Mouse (Mus musculus) c-Kit-negative CD71-positive TER-119-positive erythroid progenitor cells, embryonic 14.5 days (primary cell): ENCODE results near the gene Tubb4b.
A peak's percentile ranks its signal among the peaks of the same experiment; 100 is the strongest.
"Not testable (repeated sequence)": the region's sequence is repeated elsewhere in the genome, so short reads cannot be mapped to it uniquely, and the experiment has no call there.

Experiments used
- DNase-seq: peaks from one replicate; pipeline ENCODE4 v3.0.0-alpha.2; 2013; ENCODE audit warnings: low read depth, low spot score

The Tubb4b gene

GRCm38 (mm10) chr2:25224492-25224765, at the start of gene Tubb4b:
Gene Tubb4b (minus strand): TSS chr2:25224702.
- DNase-seq, result no peak

- DNase-seq, result no peak
These were observed 48.5 kb upstream of the Tubb4b start for GRCm38 (mm10) chr2:25273010-25273409.

- DNase-seq, result no peak
These were observed 48.0 kb upstream of the Tubb4b start for GRCm38 (mm10) chr2:25272515-25272914.

GRCm38 (mm10) chr2:25271827-25272511, 47.5 kb upstream of the Tubb4b start, which contains the start of the genes Ssna1 and Anapc2:
Gene Ssna1 (minus strand): TSS chr2:25272438.
Gene Anapc2 (plus strand): TSS chr2:25272478.
- peak; percentile 95 for DNase-seq

GRCm38 (mm10) chr2:25267746-25268309, 43.3 kb upstream of the Tubb4b start:
- DNase-seq, result no peak

GRCm38 (mm10) chr2:25267241-25267640, 42.7 kb upstream of the Tubb4b start:
- DNase-seq, result no peak

GRCm38 (mm10) chr2:25266720-25267119, 42.2 kb upstream of the Tubb4b start:
- DNase-seq, result no peak

- DNase-seq, result no peak
These were observed 41.6 kb upstream of the Tubb4b start for GRCm38 (mm10) chr2:25265897-25266656.

GRCm38 (mm10) chr2:25264851-25265250, 40.3 kb upstream of the Tubb4b start:
- DNase-seq, result no peak

GRCm38 (mm10) chr2:25264286-25264660, 39.8 kb upstream of the Tubb4b start:
- no peak for DNase-seq

- no peak for DNase-seq
These were observed 39.3 kb upstream of the Tubb4b start for GRCm38 (mm10) chr2:25263623-25264285.

GRCm38 (mm10) chr2:25262795-25263622, 38.5 kb upstream of the Tubb4b start:
- DNase-seq, result no peak

GRCm38 (mm10) chr2:25262291-25262767, 37.8 kb upstream of the Tubb4b start, which contains the start of gene Tprn:
Gene Tprn (plus strand): TSS chr2:25262618.
- peak; percentile 91 for DNase-seq

- DNase-seq, result no peak
These were observed 37.4 kb upstream of the Tubb4b start for GRCm38 (mm10) chr2:25261870-25262269.

GRCm38 (mm10) chr2:25258887-25259286, 34.4 kb upstream of the Tubb4b start:
- DNase-seq, result no peak

- not testable (repeated sequence) for DNase-seq
These were observed 32.7 kb upstream of the Tubb4b start for GRCm38 (mm10) chr2:25257250-25257649.

GRCm38 (mm10) chr2:25256443-25257109, 32.1 kb upstream of the Tubb4b start:
- DNase-seq, result not testable (repeated sequence)

- peak; percentile 80 for DNase-seq
These were observed 30.8 kb upstream of the Tubb4b start, which contains the start of gene Tmem203 for GRCm38 (mm10) chr2:25255284-25255779. Gene Tmem203 (plus strand): TSS chr2:25255439.

- DNase-seq, result no peak
These were observed 27.8 kb upstream of the Tubb4b start for GRCm38 (mm10) chr2:25252331-25252730.
